Mouse (Mus musculus): Measurements from ENCODE around the gene Hnrnpa3. TPM values are rescaled to one million over a fixed set of nuclear protein-coding genes. Genes with fewer than 3 reads are reported as not detected.

Hnrnpa3 gene
- polyA plus RNA-seq, 1 experiment from 2014 or later = 306 TPM

DNA sequence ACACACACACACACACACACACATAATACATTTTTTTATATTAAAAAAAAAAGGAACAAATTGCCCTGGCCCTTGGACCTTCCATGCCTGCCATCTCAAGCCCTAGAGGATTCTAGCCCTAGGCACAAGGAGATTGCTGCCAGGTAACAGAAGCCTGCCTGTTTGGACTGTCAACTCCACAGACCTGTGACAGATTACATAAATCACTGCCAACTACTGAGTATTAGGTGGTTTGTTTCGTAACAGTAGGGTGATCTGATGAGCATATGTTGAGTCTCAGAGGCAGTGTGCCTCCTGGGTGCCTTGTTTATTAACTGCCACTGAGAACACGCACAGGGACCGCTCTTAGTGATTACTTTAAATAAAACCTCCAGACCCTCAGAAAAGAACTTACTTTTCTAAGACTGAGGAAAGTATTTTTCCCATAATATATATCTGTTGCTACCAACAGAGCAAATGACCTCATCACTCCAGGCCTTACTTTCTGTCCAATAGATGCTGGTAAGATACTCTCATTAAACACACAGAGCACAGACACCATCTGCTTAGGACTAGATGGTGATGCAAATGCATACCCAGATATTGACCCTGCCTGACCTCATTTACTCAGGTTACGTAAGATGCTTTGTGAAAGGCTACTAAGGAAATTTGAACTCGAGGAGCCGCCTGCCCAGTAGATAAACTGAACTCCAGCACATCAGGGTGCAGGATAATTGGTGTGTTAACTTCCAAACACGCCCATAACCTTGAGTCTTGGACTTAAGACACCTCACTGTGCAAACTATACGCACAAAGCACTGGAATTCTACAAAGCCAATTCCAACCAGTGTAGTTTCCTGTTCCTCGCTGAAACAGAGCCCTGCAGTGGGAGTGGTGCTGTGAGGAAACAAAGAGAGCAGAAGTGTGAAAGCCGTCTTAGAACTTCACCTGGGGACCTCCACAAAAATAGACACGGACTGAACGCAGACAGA is 57.3 kb downstream of the Hnrnpa3 start:
- Histone ChIP-seq H3K4me3 (no peak overlapping the region), H3K4me2 (no peak overlapping the region), H3K27me3 (no peaks in the 10 kb centered on the region), H3K27ac (no peak overlapping the region), H3K9me3 (no peaks in the 10 kb centered on the region), H3K4me1 (no peaks in the 10 kb centered on the region), H3K36me3 (no peaks in the 10 kb centered on the region), H3K9ac (no peak overlapping the region)
- WGBS = 44% methylated on average over 12 of the region's 12 CpGs
- ATAC-seq (ENCODE audit: insufficient number of reproducible peaks, low FRiP score, low TSS enrichment, low read depth) = no peak

Small RNAs within 50 kb of the gene (microRNA-seq; reads per million reads assigned to microRNA genes)
- gene Gm24574 = not detected

Other genes with a start within 250 kb of the Hnrnpa3 start
- gene Nfe2l2, start 45.4 kb downstream of the Hnrnpa3 start, polyA plus RNA-seq (2015; fragmentation: Nextera tagmentation; extraction: Ambion mirVana) = 40.7 and 45.2 TPM in 2 replicates
- 22.3 and 23.3 TPM in 2 replicates for gene Agps, start 172.9 kb downstream of the Hnrnpa3 start, polyA plus RNA-seq (2015; fragmentation: Nextera tagmentation; extraction: Ambion mirVana)

Data from limb, embryonic 15.5 days (tissue).